Mouse (Mus musculus) megakaryocyte, embryonic 14.5 days (primary cell): Measurements from ENCODE around the gene Mfsd4a.

Experiments
- FLI1 ChIP-seq: IDR thresholded peaks from 2 replicates; pipeline ENCODE4 v1.6.1; 2012; ENCODE audit warnings: low read length, inconsistent platforms, mixed read lengths
- GATA1 ChIP-seq: IDR thresholded peaks from 3 replicates; pipeline ENCODE4 v1.6.1; 2012; ENCODE audit warnings: mixed read lengths, low read length, inconsistent platforms, borderline replicate concordance

- TF ChIP-seq FLI1 (no peak), GATA1 (no peak)
These were observed 51.2 kb downstream of the Mfsd4a start for GRCm38 (mm10) chr1:132016691-132017090.
